Mouse (Mus musculus): ENCODE results near the gene Ankrd40. TPM values are rescaled to one million over a fixed set of nuclear protein-coding genes. Genes with fewer than 3 reads are reported as not detected.

Gene Ankrd40
- polyA plus RNA-seq, 1 experiment from 2014 or later = 17.7 TPM

- H3K36me3 ChIP-seq = peaks cover 22% of the 10 kb centered on the region
- no peaks in the 10 kb centered on the region for H3K9me3 ChIP-seq (replicated peaks)
- H3K27ac ChIP-seq (replicated peaks) = peak overlapping the region; percentile 18; the same call in 1 of the 2 replicates
- no peaks in the 10 kb centered on the region for H3K27me3 ChIP-seq (replicated peaks)
- WGBS = 11% methylated on average over 13 of the region's 13 CpGs
- H3K4me1 ChIP-seq = peaks cover 27% of the 10 kb centered on the region
- H3K9ac ChIP-seq (replicated peaks) = no peak overlapping the region; the same call in 1 of the 2 replicates
- no peak overlapping the region for H3K4me2 ChIP-seq
- ATAC-seq (ENCODE audit: low FRiP score) = no peak
- no peak overlapping the region for H3K4me3 ChIP-seq (replicated peaks)
Observed at GRCm38 (mm10) chr11:94342114-94342905, 14.5 kb downstream of the Ankrd40 start.

DNA sequence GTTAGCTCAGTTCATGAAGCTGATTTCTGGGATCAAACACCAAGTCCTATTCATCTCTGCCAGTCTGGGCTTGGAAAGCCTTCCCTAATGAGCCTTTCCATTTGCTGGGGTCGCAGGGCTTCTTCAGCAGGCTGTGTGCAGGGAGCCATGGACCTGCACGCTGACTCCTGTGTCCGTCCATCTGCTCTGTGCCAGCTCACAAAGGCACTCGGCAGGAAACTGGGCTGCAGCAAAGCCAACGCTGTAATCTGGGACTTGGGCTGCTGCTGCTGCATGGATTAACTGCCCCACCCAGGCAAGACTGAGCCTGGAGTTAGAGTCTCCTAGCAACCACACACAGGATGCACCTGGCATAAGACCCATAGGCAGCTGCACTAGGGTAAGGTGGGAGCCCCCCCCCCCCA, 16.2 kb downstream of the Ankrd40 start:
- ATAC-seq (ENCODE audit: low FRiP score) = no peak

DNA sequence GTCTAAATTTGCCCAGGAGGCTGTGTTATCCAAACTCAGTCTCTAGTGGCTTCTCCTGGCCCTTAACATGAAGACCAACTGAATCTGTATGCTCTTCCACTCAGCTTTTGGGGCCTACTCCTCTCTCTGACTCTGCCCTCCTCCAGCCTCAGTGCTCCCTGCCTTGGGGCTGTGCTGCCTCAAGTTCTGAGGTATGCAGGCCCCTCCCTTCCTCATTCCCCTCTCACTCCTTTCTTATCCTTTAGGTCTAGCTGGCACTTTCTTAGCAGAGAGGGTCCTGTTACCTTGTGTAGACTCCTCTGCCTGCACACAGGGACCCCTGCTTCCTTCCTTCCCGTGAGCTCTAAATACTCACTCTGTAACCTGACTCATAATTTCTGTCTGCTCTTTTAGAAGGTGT, 16.7 kb downstream of the Ankrd40 start:
- peaks cover 27% of the 10 kb centered on the region for H3K4me1 ChIP-seq
- no peak for ATAC-seq (ENCODE audit: low FRiP score)
- H3K27me3 ChIP-seq (replicated peaks) = no peaks in the 10 kb centered on the region
- WGBS = 76% methylated on average over 1 of the region's 1 CpGs
- no peak overlapping the region for H3K4me3 ChIP-seq (replicated peaks)
- no peaks in the 10 kb centered on the region for H3K9me3 ChIP-seq (replicated peaks)
- H3K9ac ChIP-seq (replicated peaks) = no peak overlapping the region
- no peak overlapping the region for H3K4me2 ChIP-seq
- no peak overlapping the region for H3K27ac ChIP-seq (replicated peaks)
- H3K36me3 ChIP-seq = peaks cover 5% of the 10 kb centered on the region

More for the DNA sequence above, 16.2 kb downstream of the Ankrd40 start:
- Histone ChIP-seq H3K4me3 (replicated peaks) (no peak overlapping the region), H3K9me3 (replicated peaks) (no peaks in the 10 kb centered on the region), H3K4me2 (no peak overlapping the region), H3K27ac (replicated peaks) (no peak overlapping the region), H3K9ac (replicated peaks) (0 out of 2 replicates have a peak overlapping the region, but pooled peaks have one; percentile 10), H3K27me3 (replicated peaks) (no peaks in the 10 kb centered on the region), H3K4me1 (peaks cover 27% of the 10 kb centered on the region), H3K36me3 (peaks cover 10% of the 10 kb centered on the region)
- 9% methylated on average over 5 of the region's 5 CpGs for WGBS

DNA sequence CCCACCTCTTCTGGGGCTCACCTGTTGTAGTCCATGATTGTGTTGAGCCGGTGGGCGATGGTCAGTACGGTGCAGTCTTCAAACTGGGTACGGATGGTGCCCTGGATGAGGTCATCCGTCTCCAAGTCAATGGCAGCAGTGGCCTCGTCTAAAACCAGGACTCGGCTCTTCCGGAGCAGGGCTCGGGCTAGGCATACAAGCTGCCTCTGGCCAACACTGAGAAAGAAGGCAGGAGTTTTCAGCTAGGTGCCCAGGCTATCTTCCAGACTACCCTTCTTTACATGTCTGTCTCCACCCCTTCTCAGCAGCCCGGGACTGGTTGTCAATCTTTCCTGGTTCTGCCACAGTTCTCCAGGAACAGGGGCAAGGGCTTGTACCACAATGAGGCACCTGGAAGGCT, 18.1 kb downstream of the Ankrd40 start:
- no peak overlapping the region for H3K9ac ChIP-seq (replicated peaks)
- H3K36me3 ChIP-seq = no peaks in the 10 kb centered on the region
- peaks cover 21% of the 10 kb centered on the region for H3K4me1 ChIP-seq
- H3K9me3 ChIP-seq (replicated peaks) = no peaks in the 10 kb centered on the region
- no peaks in the 10 kb centered on the region for H3K27me3 ChIP-seq (replicated peaks)
- WGBS = 89% methylated on average over 10 of the region's 10 CpGs
- no peak overlapping the region for H3K4me3 ChIP-seq (replicated peaks)
- no peak overlapping the region for H3K4me2 ChIP-seq
- no peak overlapping the region for H3K27ac ChIP-seq (replicated peaks)
- ATAC-seq (ENCODE audit: low FRiP score) = no peak

- H3K4me2 ChIP-seq = no peak overlapping the region
- H3K4me3 ChIP-seq (replicated peaks) = no peak overlapping the region
- H3K9me3 ChIP-seq (replicated peaks) = no peaks in the 10 kb centered on the region
- peaks cover 21% of the 10 kb centered on the region for H3K4me1 ChIP-seq
- ATAC-seq (ENCODE audit: low FRiP score) = no peak
- no peaks in the 10 kb centered on the region for H3K36me3 ChIP-seq
- H3K27ac ChIP-seq (replicated peaks) = no peak overlapping the region
- H3K27me3 ChIP-seq (replicated peaks) = no peaks in the 10 kb centered on the region
- H3K9ac ChIP-seq (replicated peaks) = no peak overlapping the region
- 63% methylated on average over 3 of the region's 3 CpGs for WGBS
Observed at GRCm38 (mm10) chr11:94346611-94347010, 18.8 kb downstream of the Ankrd40 start.

GRCm38 (mm10) chr11:94347063-94347575, 19.3 kb downstream of the Ankrd40 start:
- Histone ChIP-seq H3K36me3 (no peaks in the 10 kb centered on the region), H3K27me3 (replicated peaks) (no peaks in the 10 kb centered on the region), H3K27ac (replicated peaks) (no peak overlapping the region), H3K4me3 (replicated peaks) (no peak overlapping the region), H3K9me3 (replicated peaks) (no peaks in the 10 kb centered on the region), H3K4me2 (no peak overlapping the region), H3K9ac (replicated peaks) (no peak overlapping the region), H3K4me1 (peaks cover 16% of the 10 kb centered on the region)
- ATAC-seq (ENCODE audit: low FRiP score) = no peak
- WGBS = 90% methylated on average over 7 of the region's 7 CpGs

GRCm38 (mm10) chr11:94349839-94350238, 22.0 kb downstream of the Ankrd40 start:
- H3K4me2 ChIP-seq = no peak overlapping the region
- ATAC-seq (ENCODE audit: low FRiP score) = no peak
- H3K4me1 ChIP-seq = no peaks in the 10 kb centered on the region
- H3K4me3 ChIP-seq (replicated peaks) = no peak overlapping the region
- H3K27ac ChIP-seq (replicated peaks) = no peak overlapping the region
- 87% methylated on average over 2 of the region's 2 CpGs for WGBS
- no peaks in the 10 kb centered on the region for H3K36me3 ChIP-seq
- H3K9me3 ChIP-seq (replicated peaks) = no peaks in the 10 kb centered on the region
- H3K27me3 ChIP-seq (replicated peaks) = no peaks in the 10 kb centered on the region
- H3K9ac ChIP-seq (replicated peaks) = no peak overlapping the region

- no peaks in the 10 kb centered on the region for H3K9me3 ChIP-seq (replicated peaks)
- ATAC-seq (ENCODE audit: low FRiP score) = no peak
- no peaks in the 10 kb centered on the region for H3K4me1 ChIP-seq
- WGBS = 87% methylated on average over 1 of the region's 1 CpGs
- no peak overlapping the region for H3K4me2 ChIP-seq
- H3K27ac ChIP-seq (replicated peaks) = no peak overlapping the region
- no peaks in the 10 kb centered on the region for H3K27me3 ChIP-seq (replicated peaks)
- H3K4me3 ChIP-seq (replicated peaks) = no peak overlapping the region
- no peaks in the 10 kb centered on the region for H3K36me3 ChIP-seq
- no peak overlapping the region for H3K9ac ChIP-seq (replicated peaks)
Observed at GRCm38 (mm10) chr11:94350337-94350736, 22.5 kb downstream of the Ankrd40 start.

GRCm38 (mm10) chr11:94351094-94351493, 23.3 kb downstream of the Ankrd40 start:
- Histone ChIP-seq H3K9ac (replicated peaks) (no peak overlapping the region), H3K4me3 (replicated peaks) (no peak overlapping the region), H3K4me1 (no peaks in the 10 kb centered on the region), H3K27me3 (replicated peaks) (no peaks in the 10 kb centered on the region), H3K9me3 (replicated peaks) (no peaks in the 10 kb centered on the region), H3K36me3 (no peaks in the 10 kb centered on the region), H3K27ac (replicated peaks) (no peak overlapping the region), H3K4me2 (no peak overlapping the region)
- no peak for ATAC-seq (ENCODE audit: low FRiP score)
- 18% methylated on average over 3 of the region's 3 CpGs for WGBS

DNA sequence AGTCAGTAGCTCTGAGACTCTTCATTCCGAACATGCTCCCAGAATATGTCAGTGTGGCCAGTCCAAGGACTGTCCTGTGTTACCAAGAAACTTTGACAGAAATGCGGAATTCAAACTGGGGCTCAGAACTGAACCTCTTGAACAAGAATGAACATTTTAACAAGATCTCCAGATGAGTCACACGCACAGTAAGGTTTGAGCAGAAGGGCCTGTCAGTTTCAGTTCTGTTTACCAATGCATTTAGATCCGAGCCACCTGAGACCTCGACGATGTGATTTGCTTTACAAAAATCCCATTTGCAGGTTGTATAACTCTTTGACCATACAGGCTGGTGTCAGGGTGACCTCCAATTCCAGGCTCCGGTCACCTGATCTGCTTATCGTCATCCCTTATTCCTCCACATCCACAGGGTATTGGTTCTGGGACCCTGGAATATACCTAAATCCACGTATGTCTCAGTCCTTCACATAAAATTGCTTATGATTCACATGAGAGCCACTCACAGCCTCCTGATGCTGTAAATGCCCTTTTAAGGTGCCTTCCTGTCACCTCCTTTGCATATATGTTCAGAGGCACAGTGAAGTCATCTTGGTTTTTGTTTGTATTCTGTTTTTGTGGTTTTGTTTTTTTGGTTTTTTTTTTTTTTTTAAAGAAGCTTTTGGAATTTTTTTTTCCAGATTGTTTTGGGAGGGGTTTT, 27.9 kb downstream of the Ankrd40 start:
- no peaks in the 10 kb centered on the region for H3K4me1 ChIP-seq
- no peaks in the 10 kb centered on the region for H3K9me3 ChIP-seq (replicated peaks)
- no peak overlapping the region for H3K4me3 ChIP-seq (replicated peaks)
- no peak for ATAC-seq (ENCODE audit: low FRiP score)
- H3K36me3 ChIP-seq = no peaks in the 10 kb centered on the region
- WGBS = 86% methylated on average over 9 of the region's 9 CpGs
- no peak overlapping the region for H3K4me2 ChIP-seq
- no peaks in the 10 kb centered on the region for H3K27me3 ChIP-seq (replicated peaks)
- H3K27ac ChIP-seq (replicated peaks) = no peak overlapping the region
- H3K9ac ChIP-seq (replicated peaks) = no peak overlapping the region

DNA sequence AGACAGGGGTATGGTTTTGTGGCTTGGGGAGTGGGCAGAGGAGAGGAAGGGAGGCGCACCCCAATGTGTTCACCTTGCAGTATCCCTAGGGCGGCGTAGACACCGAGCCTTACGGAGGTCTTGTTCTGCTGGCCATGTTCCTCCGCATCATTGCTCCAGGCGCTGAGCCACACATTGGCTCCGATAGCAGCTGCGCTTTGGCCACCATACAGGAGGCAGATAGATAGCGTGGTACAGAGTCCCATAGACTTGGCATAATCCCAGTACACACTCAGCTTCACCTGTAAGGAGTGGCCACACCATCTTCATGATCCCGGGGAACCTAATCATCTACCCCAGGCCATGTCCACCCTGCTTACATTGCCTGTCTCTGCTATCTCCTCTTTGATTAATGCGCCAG, 31.4 kb downstream of the Ankrd40 start:
- no peak for ATAC-seq (ENCODE audit: low FRiP score)

More for the DNA sequence above, 31.4 kb downstream of the Ankrd40 start:
- Histone ChIP-seq H3K4me2 (no peak overlapping the region), H3K4me3 (replicated peaks) (no peak overlapping the region), H3K9me3 (replicated peaks) (no peaks in the 10 kb centered on the region), H3K27me3 (replicated peaks) (no peaks in the 10 kb centered on the region), H3K36me3 (no peaks in the 10 kb centered on the region), H3K4me1 (no peaks in the 10 kb centered on the region), H3K27ac (replicated peaks) (no peak overlapping the region), H3K9ac (replicated peaks) (no peak overlapping the region)
- 94% methylated on average over 12 of the region's 12 CpGs for WGBS
